Mouse (Mus musculus) embryonic facial prominence, embryonic 11.5 days (tissue): Measurements from ENCODE around the gene Lst1. TPM values are rescaled to one million over a fixed set of nuclear protein-coding genes. Genes with fewer than 3 reads are reported as not detected.
"Not testable (repeated sequence)": the region's sequence is repeated elsewhere in the genome, so short reads cannot be mapped to it uniquely, and the experiment has no call there.

ENCODE experiments used
- ATAC-seq: fragments of 200-750 bp; cut with Nextera tagmentation; replicated peaks from 2 replicates; pipeline ENCODE4 v1.8.0; 2017; ENCODE audit warnings: low read depth; ENCODE audit not compliant: insufficient number of reproducible peaks, low FRiP score, low TSS enrichment
- DNase-seq: peaks from one replicate; pipeline ENCODE4 v3.0.0-alpha.2; 2015; ENCODE audit warnings: low spot score
- H3K27ac ChIP-seq: fragments of 300-500 bp; sonication (generic); replicated peaks from 2 replicates; pipeline ENCODE4 v1.5.1; 2014; ENCODE audit warnings: mild to moderate bottlenecking, low read depth, low read length, control low read depth
- H3K27me3 ChIP-seq: fragments of 300-500 bp; sonication (generic); 2 replicates; pipeline ENCODE4 v1.6.1; 2014; ENCODE audit warnings: mild to moderate bottlenecking, low read length, moderate library complexity, mixed read lengths; ENCODE audit not compliant: control insufficient read depth, insufficient read depth
- H3K36me3 ChIP-seq: fragments of 300-500 bp; sonication (generic); replicated peaks from 2 replicates; pipeline ENCODE4 v1.6.1; 2014; ENCODE audit warnings: low read depth, mild to moderate bottlenecking, low read length, moderate library complexity, mixed read lengths; ENCODE audit not compliant: control insufficient read depth, insufficient read depth
- H3K4me1 ChIP-seq: fragments of 300-500 bp; sonication (generic); 2 replicates; pipeline ENCODE4 v1.6.1; 2014; ENCODE audit warnings: low read length, mixed read lengths; ENCODE audit not compliant: control insufficient read depth, insufficient read depth
- H3K4me2 ChIP-seq: fragments of 300-500 bp; sonication (generic); 2 replicates; pipeline ENCODE4 v1.6.1; 2014; ENCODE audit warnings: low read depth, mild to moderate bottlenecking, control low read depth, low read length, moderate library complexity
- H3K4me3 ChIP-seq: fragments of 300-500 bp; sonication (generic); 2 replicates; pipeline ENCODE4 v1.5.1; 2014; ENCODE audit warnings: low read depth, low read length, control low read depth
- H3K9ac ChIP-seq: fragments of 300-500 bp; sonication (generic); replicated peaks from 2 replicates; pipeline ENCODE4 v1.6.1; 2014; ENCODE audit warnings: mild to moderate bottlenecking, control low read depth, low read length
- H3K9me3 ChIP-seq: fragments of 300-500 bp; sonication (generic); replicated peaks from 2 replicates; pipeline ENCODE4 v1.6.1; 2016; ENCODE audit warnings: mild to moderate bottlenecking, low read length, inconsistent platforms, mixed read lengths; ENCODE audit not compliant: control insufficient read depth
- WGBS: fragments of 180-500 bp; shearing (Covaris S2); extraction: QIAGEN DNeasy Blood & Tissue Kit; methylation state at CpG from one replicate; pipeline ENCODE4 v1.1.7; 2014; 5-methylcytosine and 5-hydroxymethylcytosine counted together
- polyA plus RNA-seq: library from polyadenylated mRNA; unstranded; fragments of >200 nt; fragmentation: Nextera tagmentation; extraction: Ambion mirVana; gene quantifications from 2 replicates; pipeline ENCODE4 v1.2.1, GENCODE M21; 2014

Lst1 gene
- 3.8 and 6.1 TPM in 2 replicates for polyA plus RNA-seq

DNA sequence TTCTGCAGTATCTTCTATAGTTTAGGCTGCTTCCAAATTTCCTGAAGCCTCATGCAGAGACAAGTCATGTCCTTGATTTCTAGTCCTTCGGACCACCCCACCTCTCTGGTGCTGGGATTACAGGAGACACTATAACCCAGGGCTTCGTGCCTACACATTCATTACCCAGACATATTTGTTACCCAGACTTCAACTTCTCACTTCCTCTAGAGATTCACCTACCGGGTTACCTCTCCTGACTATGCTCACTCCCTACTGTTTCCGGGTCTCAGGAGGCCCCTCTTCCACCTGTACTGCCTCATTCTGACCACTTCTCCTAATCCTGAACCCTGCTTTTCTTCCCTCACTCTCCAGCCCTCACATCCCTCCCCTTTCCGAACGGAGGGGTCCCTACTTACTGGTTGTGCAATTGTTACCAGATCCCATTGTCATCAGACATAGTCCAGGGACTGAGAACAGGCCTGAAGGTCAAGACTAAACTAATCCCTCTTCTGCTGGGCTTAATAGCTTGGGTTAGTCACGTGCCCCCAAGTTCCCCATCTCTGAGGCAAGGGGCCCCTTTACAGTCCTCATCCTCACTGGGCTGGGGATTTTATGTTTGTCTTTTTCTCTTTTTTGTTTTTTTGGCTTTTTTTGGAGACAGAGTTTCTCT is at the start of gene Lst1:
Lst1 (minus strand) TSS at position 481 of the 652 bp plus-strand sequence.
- Histone ChIP-seq H3K4me3 (no peak within 1 kb of the TSS), H3K27me3 (no peaks in the 10 kb centered on the region), H3K36me3 (no peaks in the 10 kb centered on the region), H3K4me2 (no peak within 1 kb of the TSS), H3K27ac (no peak within 1 kb of the TSS), H3K4me1 (no peaks in the 10 kb centered on the region), H3K9me3 (no peaks in the 10 kb centered on the region), H3K9ac (no peak within 1 kb of the TSS)
- whole genome bisulfite sequencing = 73% methylated on average over 7 of the region's 7 CpGs
- DNase-seq = no peak
- ATAC-seq = no peak

DNA sequence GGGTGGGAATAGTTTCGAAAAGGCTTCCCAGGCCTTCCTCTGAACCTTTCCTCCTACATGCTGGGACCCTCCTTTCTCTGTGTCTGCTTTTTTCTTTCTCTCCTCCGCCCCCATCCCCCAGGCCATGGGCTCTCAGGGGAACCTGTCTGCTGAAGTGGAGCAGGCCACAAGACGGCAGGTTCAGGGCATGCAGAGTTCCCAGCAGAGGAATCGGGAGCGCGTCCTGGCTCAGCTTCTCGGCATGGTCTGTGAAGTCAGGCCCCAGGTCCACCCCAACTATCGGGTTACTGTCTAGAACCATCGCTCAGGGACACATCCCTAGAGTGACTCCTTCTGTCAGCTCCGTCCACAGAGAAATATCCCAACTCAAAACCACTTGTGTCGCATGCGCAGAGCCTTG is 49.3 kb upstream of the Lst1 start:
- no peak overlapping the region for H3K27ac ChIP-seq
- H3K4me2 ChIP-seq = no peak overlapping the region
- DNase-seq (no peak), ATAC-seq (no peak)
- H3K36me3 ChIP-seq = no peaks in the 10 kb centered on the region
- no peaks in the 10 kb centered on the region for H3K4me1 ChIP-seq
- H3K9me3 ChIP-seq = no peaks in the 10 kb centered on the region
- no peaks in the 10 kb centered on the region for H3K27me3 ChIP-seq
- WGBS = 81% methylated on average over 12 of the region's 12 CpGs
- no peak overlapping the region for H3K9ac ChIP-seq
- H3K4me3 ChIP-seq = no peak overlapping the region

DNA sequence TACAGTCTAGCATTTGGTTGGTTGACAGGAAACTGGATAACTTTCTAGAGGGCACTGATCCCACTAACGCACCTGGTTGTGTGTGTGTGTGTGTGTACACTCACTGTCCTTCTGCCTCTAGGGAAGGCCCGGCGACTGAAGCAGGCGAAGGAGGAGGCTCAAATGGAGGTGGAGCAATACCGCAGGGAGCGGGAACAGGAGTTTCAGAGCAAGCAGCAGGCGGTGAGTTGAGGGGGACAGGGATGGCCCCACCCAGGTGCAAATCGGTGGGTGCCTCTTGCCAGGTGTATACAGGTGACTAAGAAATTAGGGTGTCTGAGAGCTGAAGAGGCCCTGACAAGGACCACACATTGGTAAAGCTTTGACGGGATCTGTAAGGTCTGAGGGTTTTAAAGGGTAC is 48.8 kb upstream of the Lst1 start:
- no peak overlapping the region for H3K9ac ChIP-seq
- DNase-seq (no peak), ATAC-seq (no peak)
- H3K36me3 ChIP-seq = no peaks in the 10 kb centered on the region
- no peak overlapping the region for H3K4me2 ChIP-seq
- no peaks in the 10 kb centered on the region for H3K27me3 ChIP-seq
- H3K4me1 ChIP-seq = no peaks in the 10 kb centered on the region
- no peak overlapping the region for H3K4me3 ChIP-seq
- WGBS = 79% methylated on average over 9 of the region's 9 CpGs
- H3K9me3 ChIP-seq = no peaks in the 10 kb centered on the region
- H3K27ac ChIP-seq = no peak overlapping the region

DNA sequence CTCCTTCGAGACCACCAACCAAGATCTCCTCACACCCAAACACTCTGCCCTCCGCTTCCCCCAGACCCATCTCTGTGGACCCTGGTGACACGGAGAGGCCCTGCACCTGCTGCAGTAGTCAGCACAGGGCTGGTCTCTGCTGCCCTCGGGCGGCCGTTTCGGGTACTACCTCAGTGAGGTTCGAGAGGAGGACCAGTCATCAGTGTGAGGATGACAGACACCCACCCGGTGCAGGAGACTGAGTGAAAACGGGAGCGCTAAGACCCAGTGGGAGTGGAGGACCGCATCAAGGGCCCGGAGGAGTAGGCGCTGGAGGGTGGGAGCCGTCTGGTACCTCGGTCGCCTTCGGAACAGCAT is 48.1 kb upstream of the Lst1 start:
- Histone ChIP-seq H3K27me3 (no peaks in the 10 kb centered on the region), H3K27ac (0 out of 2 replicates have a peak overlapping the region, but pooled peaks have one; percentile 21), H3K9me3 (no peaks in the 10 kb centered on the region), H3K4me2 (peak overlapping the region; percentile 90), H3K36me3 (no peaks in the 10 kb centered on the region), H3K9ac (peak overlapping the region; percentile 15; the same call in 1 of the 2 replicates), H3K4me3 (peak overlapping the region; percentile 51), H3K4me1 (no peaks in the 10 kb centered on the region)
- DNase-seq (peak; percentile 93), ATAC-seq (peak; percentile 60)
- WGBS = 1% methylated on average over 18 of the region's 18 CpGs

DNA sequence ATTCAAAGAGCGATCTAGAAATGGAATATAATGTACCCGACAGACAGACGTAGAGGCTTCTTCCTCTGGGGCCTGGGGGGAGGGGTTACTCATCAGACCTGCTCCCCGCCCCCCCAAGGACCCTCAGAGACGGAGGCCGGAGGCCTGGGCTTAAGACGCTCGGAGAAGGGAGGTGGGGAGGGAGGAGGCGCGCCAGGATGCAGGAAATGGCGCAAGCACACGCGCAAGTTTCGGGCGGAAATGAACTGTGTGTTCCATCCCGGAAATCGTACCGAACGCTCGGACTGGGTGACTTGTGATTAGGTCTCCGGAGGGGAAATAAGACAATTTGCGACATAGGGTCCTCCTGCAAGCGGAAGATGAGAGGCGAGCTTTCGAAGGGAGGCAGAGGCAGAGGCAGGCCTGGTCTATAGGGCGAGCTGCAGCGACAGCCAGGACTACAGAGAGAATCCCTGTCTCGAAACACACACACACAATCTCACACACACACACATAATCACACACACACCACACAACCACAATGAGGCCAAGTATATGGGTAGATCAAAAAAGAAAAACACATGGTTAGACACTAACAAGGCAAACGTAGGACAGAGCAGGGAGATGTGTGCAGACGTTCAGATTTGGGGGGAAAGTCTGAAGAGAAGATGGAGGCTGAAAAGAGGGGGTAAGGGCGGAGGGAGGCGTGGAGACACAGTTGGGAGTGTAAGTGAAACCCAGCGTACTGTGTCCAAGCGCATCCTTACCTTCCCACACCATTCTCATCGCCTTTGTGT is 47.6 kb upstream of the Lst1 start, which contains the start of gene Nfkbil1:
Nfkbil1 (minus strand) TSS at position 179 of the 776 bp plus-strand sequence.
- Histone ChIP-seq H3K4me3 (peak within 1 kb of the TSS; percentile 51), H3K4me1 (no peaks in the 10 kb centered on the region), H3K36me3 (no peaks in the 10 kb centered on the region), H3K9ac (peak within 1 kb of the TSS; percentile 95), H3K27ac (peak within 1 kb of the TSS; percentile 87), H3K9me3 (no peaks in the 10 kb centered on the region), H3K4me2 (peak within 1 kb of the TSS; percentile 90), H3K27me3 (no peaks in the 10 kb centered on the region)
- DNase-seq (peak; percentile 95), ATAC-seq (peak; percentile 71)
- WGBS = under 1% methylated on average over 35 of the region's 35 CpGs

DNA sequence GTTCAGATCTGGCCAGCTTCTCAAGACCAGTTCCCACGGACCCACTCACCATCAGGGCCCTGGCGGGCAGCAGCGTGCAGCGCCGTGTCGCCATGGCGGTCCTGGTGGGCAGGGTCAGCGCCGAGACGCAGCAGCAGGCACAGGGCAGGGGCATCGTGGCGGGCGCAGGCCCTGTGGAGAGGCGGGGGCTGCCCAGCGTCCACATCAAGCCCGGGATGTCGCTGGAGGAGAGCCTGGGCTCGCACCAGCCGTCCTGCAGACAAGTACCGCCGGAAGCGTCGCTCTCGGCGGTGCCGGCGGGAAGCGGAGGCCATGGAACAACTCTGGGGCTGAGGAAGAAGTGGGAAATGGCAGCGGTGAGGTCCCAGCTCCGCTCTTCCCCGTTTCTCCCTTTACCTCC is 46.7 kb upstream of the Lst1 start:
- Histone ChIP-seq H3K36me3 (no peaks in the 10 kb centered on the region), H3K4me3 (peak overlapping the region; percentile 51), H3K4me2 (peak overlapping the region; percentile 90), H3K9ac (peak overlapping the region; percentile 95), H3K4me1 (no peaks in the 10 kb centered on the region), H3K27ac (peak overlapping the region; percentile 87), H3K9me3 (no peaks in the 10 kb centered on the region), H3K27me3 (no peaks in the 10 kb centered on the region)
- 8% methylated on average over 29 of the region's 31 CpGs for WGBS
- no peak for ATAC-seq
- DNase-seq = peak; percentile 69

DNA sequence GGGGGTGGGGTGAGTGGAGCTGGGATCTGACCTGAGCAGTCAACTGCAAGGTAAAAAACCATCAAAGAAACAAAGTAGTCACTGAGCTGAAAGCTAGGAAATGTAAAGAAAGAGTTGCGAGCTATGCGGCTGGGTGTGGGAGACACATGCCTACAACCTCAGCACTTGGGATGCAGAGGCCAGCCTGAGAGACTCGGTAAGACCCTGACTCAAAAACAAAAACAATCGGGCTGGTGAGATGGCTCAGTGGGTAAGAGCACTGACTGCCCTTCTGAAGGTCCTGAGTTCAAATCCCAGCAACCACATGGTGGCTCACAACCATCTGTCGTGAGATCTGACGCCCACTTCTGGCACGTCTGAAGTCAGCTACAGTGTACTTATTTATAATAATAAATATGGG is 45.9 kb upstream of the Lst1 start:
- not testable (repeated sequence) for H3K36me3 ChIP-seq, H3K27ac ChIP-seq, H3K4me1 ChIP-seq, H3K9ac ChIP-seq, DNase-seq, H3K4me3 ChIP-seq, H3K9me3 ChIP-seq, H3K4me2 ChIP-seq, ATAC-seq, H3K27me3 ChIP-seq
- WGBS = 88% methylated on average over 7 of the region's 7 CpGs
